Mouse (Mus musculus) left cerebral cortex, postnatal 36 days (tissue): ENCODE measurements around the gene Ubash3b. TPM values are rescaled to one million over a fixed set of nuclear protein-coding genes. Genes with fewer than 3 reads are reported as not detected.

Experiments
- DNase-seq, 2 experiments: peaks; one replicate each; pipeline ENCODE4 v3.0.0; 2021 to 2022; ENCODE audit warnings: low spot score in 2 of 2, mixed read lengths in 1 of 2
- intact Hi-C: fragments of 180-260 bp; cut with DNase I; formaldehyde crosslinking; loops from one replicate; pipeline ENCODE4 v1.15.1; 2025
- total RNA-seq, 2 experiments: library from RNA; stranded (reverse); gene quantifications; 2 replicates each; pipeline ENCODE4 v1.2.3; 2021

Gene Ubash3b
- total RNA-seq, result 10 to 100 TPM; 22.5 to 22.6 TPM

GRCm38 (mm10) chr9:41161413-41161812 is at the start of gene Ubash3b:
Gene Ubash3b, minus strand, starts transcription at chr9:41161697.
- no peak for DNase-seq
- intact Hi-C loops, result no loop called here

- intact Hi-C loops, result no loop called here
- DNase-seq, result peak; percentile 89 to 92
Observed at GRCm38 (mm10) chr9:41207130-41208104, 45.9 kb upstream of the Ubash3b start.

- no peak for DNase-seq
- intact Hi-C loops, result no loop called here
Observed at GRCm38 (mm10) chr9:41206717-41207116, 45.2 kb upstream of the Ubash3b start.

GRCm38 (mm10) chr9:41205267-41205666 is 43.8 kb upstream of the Ubash3b start:
- intact Hi-C loops, result no loop called here

GRCm38 (mm10) chr9:41199456-41200252 is 38.2 kb upstream of the Ubash3b start:
- DNase-seq, result no peak
- intact Hi-C loops, result no loop called here

More at GRCm38 (mm10) chr9:41205267-41205666, 43.8 kb upstream of the Ubash3b start:
- DNase-seq, result no peak

- intact Hi-C loops, result no loop called here
- DNase-seq, result no peak
Observed at GRCm38 (mm10) chr9:41198501-41199265, 37.2 kb upstream of the Ubash3b start.

GRCm38 (mm10) chr9:41195742-41196311 is 34.3 kb upstream of the Ubash3b start:
- intact Hi-C loops, result no loop called here
- no peak for DNase-seq

GRCm38 (mm10) chr9:41191651-41192210 is 30.2 kb upstream of the Ubash3b start:
- intact Hi-C loops, result loop anchor here (2.0 kb wide), 2 partner anchors 201 to 357 kb away; no protein-coding TSS in a partner anchor
- peak; percentile 37 to 54 for DNase-seq

GRCm38 (mm10) chr9:41190745-41191482 is 29.4 kb upstream of the Ubash3b start:
- DNase-seq, result peak; percentile 86 to 88
- intact Hi-C loops, result loop anchor here (2.0 kb wide), 2 partner anchors 200 to 356 kb away; no protein-coding TSS in a partner anchor

- intact Hi-C loops, result no loop called here
- no peak for DNase-seq
Observed at GRCm38 (mm10) chr9:41187939-41188338, 26.4 kb upstream of the Ubash3b start.

GRCm38 (mm10) chr9:41187498-41187897 is 26.0 kb upstream of the Ubash3b start:
- no peak for DNase-seq
- intact Hi-C loops, result no loop called here

GRCm38 (mm10) chr9:41185331-41185730 is 23.8 kb upstream of the Ubash3b start:
- intact Hi-C loops, result no loop called here
- DNase-seq, result no peak

- intact Hi-C loops, result loop anchor here (1.0 to 2.0 kb wide), 2 partner anchors 138 to 192 kb away; no protein-coding TSS in a partner anchor
- DNase-seq, result peak; percentile 37 to 40
Observed at GRCm38 (mm10) chr9:41182550-41182949, 21.1 kb upstream of the Ubash3b start.

GRCm38 (mm10) chr9:41181803-41182202 is 20.3 kb upstream of the Ubash3b start:
- DNase-seq, result no peak
- intact Hi-C loops, result loop anchor here (1.0 to 2.0 kb wide), 2 partner anchors 138 to 191 kb away; no protein-coding TSS in a partner anchor

- intact Hi-C loops, result no loop called here
- DNase-seq, result no peak
Observed at GRCm38 (mm10) chr9:41181372-41181771, 19.9 kb upstream of the Ubash3b start.

- intact Hi-C loops, result no loop called here
- no peak for DNase-seq
Observed at GRCm38 (mm10) chr9:41179056-41179455, 17.6 kb upstream of the Ubash3b start.

GRCm38 (mm10) chr9:41173158-41173557 is 11.7 kb upstream of the Ubash3b start:
- intact Hi-C loops, result no loop called here
- DNase-seq, result no peak

GRCm38 (mm10) chr9:41172426-41172825 is 10.9 kb upstream of the Ubash3b start:
- no peak for DNase-seq
- intact Hi-C loops, result no loop called here
